Mouse (Mus musculus): ENCODE results near the gene Eif4a1. TPM values are rescaled to one million over a fixed set of nuclear protein-coding genes. Genes with fewer than 3 reads are reported as not detected.
A peak's percentile ranks its signal among the peaks of the same experiment; 100 is the strongest.

Gene Eif4a1
- polyA plus RNA-seq, 1 experiment from 2014 or later: 481 TPM

MicroRNAs within 50 kb of the gene (microRNA counts, 519-probe panel; counts per million panel counts)
- microRNA mmu-miR-1934 (not detected), microRNA mmu-miR-467f (2,799 counts per million, percentile 10 among the panel's probes with 10 or more counts)

Small RNAs within 50 kb of the gene (microRNA-seq; reads per million reads assigned to microRNA genes)
- gene Mir1934 (10.1 reads per million, percentile 24 among the genes with 10 or more reads in this experiment), gene Mir467f (not detected)

Other genes with a start within 250 kb of the Eif4a1 start
- 0.18 and 0.95 TPM in 2 replicates for gene Dnah2, start 123.3 kb downstream of the Eif4a1 start, polyA plus RNA-seq (2016; fragmentation: Nextera tagmentation; extraction: Ambion mirVana)
- gene Efnb3, start 112.2 kb downstream of the Eif4a1 start, polyA plus RNA-seq (2016; fragmentation: Nextera tagmentation; extraction: Ambion mirVana): 61.0 and 89.9 TPM in 2 replicates
- gene Wrap53, start 92.2 kb downstream of the Eif4a1 start, polyA plus RNA-seq (2016; fragmentation: Nextera tagmentation; extraction: Ambion mirVana): 27.2 and 32.4 TPM in 2 replicates
- 104 and 161 TPM in 2 replicates for gene Trp53, start 92.1 kb downstream of the Eif4a1 start, polyA plus RNA-seq (2016; fragmentation: Nextera tagmentation; extraction: Ambion mirVana)
- 15.6 and 24.1 TPM in 2 replicates for gene Atp1b2, start 66.5 kb downstream of the Eif4a1 start, polyA plus RNA-seq (2016; fragmentation: Nextera tagmentation; extraction: Ambion mirVana)
- 0.25 and 7.5 TPM in 2 replicates for gene Shbg, start 54.5 kb downstream of the Eif4a1 start, polyA plus RNA-seq (2016; fragmentation: Nextera tagmentation; extraction: Ambion mirVana)
- gene Sat2, start 50.4 kb downstream of the Eif4a1 start, polyA plus RNA-seq (2016; fragmentation: Nextera tagmentation; extraction: Ambion mirVana): 18.8 and 21.8 TPM in 2 replicates
- gene Fxr2, start 39.4 kb downstream of the Eif4a1 start, polyA plus RNA-seq (2016; fragmentation: Nextera tagmentation; extraction: Ambion mirVana): 31.5 and 44.7 TPM in 2 replicates
- 0.15 TPM in 1 of 2 replicates, not detected in the other for gene Sox15, start 17.1 kb downstream of the Eif4a1 start, polyA plus RNA-seq (2016; fragmentation: Nextera tagmentation; extraction: Ambion mirVana)
- 62.1 and 63.7 TPM in 2 replicates for gene Mpdu1, start 9.8 kb downstream of the Eif4a1 start, polyA plus RNA-seq (2016; fragmentation: Nextera tagmentation; extraction: Ambion mirVana)
- 2.0 and 4.4 TPM in 2 replicates for gene Cd68, start 6.3 kb downstream of the Eif4a1 start, polyA plus RNA-seq (2016; fragmentation: Nextera tagmentation; extraction: Ambion mirVana)
- 95.3 and 108 TPM in 2 replicates for gene Senp3, start 9.7 kb upstream of the Eif4a1 start, polyA plus RNA-seq (2016; fragmentation: Nextera tagmentation; extraction: Ambion mirVana)
- 0.25 TPM in 1 of 2 replicates, not detected in the other for gene Tnfsf13, start 13.4 kb upstream of the Eif4a1 start, polyA plus RNA-seq (2016; fragmentation: Nextera tagmentation; extraction: Ambion mirVana)
- gene Tnfsf12, start 23.4 kb upstream of the Eif4a1 start, polyA plus RNA-seq (2016; fragmentation: Nextera tagmentation; extraction: Ambion mirVana): 3.0 and 4.7 TPM in 2 replicates
- 1.8 and 2.2 TPM in 2 replicates for gene Tnfsfm13, start 23.7 kb upstream of the Eif4a1 start, polyA plus RNA-seq (2016; fragmentation: Nextera tagmentation; extraction: Ambion mirVana)
- gene Polr2a, start 86.2 kb upstream of the Eif4a1 start, polyA plus RNA-seq (2016; fragmentation: Nextera tagmentation; extraction: Ambion mirVana): 24.9 and 29.6 TPM in 2 replicates
- 0.16 TPM in 1 of 2 replicates, not detected in the other for gene Slc35g3, start 89.5 kb upstream of the Eif4a1 start, polyA plus RNA-seq (2016; fragmentation: Nextera tagmentation; extraction: Ambion mirVana)
- 1.7 and 2.4 TPM in 2 replicates for gene Zbtb4, start 93.5 kb upstream of the Eif4a1 start, polyA plus RNA-seq (2016; fragmentation: Nextera tagmentation; extraction: Ambion mirVana)
- gene Chrnb1, start 123.5 kb upstream of the Eif4a1 start, polyA plus RNA-seq (2016; fragmentation: Nextera tagmentation; extraction: Ambion mirVana): 3.9 and 4.9 TPM in 2 replicates
- 0.97 and 1.1 TPM in 2 replicates for gene Fgf11, start 129.4 kb upstream of the Eif4a1 start, polyA plus RNA-seq (2016; fragmentation: Nextera tagmentation; extraction: Ambion mirVana)
- gene Tmem102, start 133.2 kb upstream of the Eif4a1 start, polyA plus RNA-seq (2016; fragmentation: Nextera tagmentation; extraction: Ambion mirVana): 1.5 and 1.8 TPM in 2 replicates
- not detected in 2 replicates for gene Gm39566, start 142.9 kb upstream of the Eif4a1 start, polyA plus RNA-seq (2016; fragmentation: Nextera tagmentation; extraction: Ambion mirVana)
- 0.08 TPM in 1 of 2 replicates, not detected in the other for gene Spem2, start 146.0 kb upstream of the Eif4a1 start, polyA plus RNA-seq (2016; fragmentation: Nextera tagmentation; extraction: Ambion mirVana)
- gene Spem1, start 149.8 kb upstream of the Eif4a1 start, polyA plus RNA-seq (2016; fragmentation: Nextera tagmentation; extraction: Ambion mirVana): not detected in 2 replicates
- 1.3 and 3.7 TPM in 2 replicates for gene Nlgn2, start 165.4 kb upstream of the Eif4a1 start, polyA plus RNA-seq (2016; fragmentation: Nextera tagmentation; extraction: Ambion mirVana)
- 294 and 327 TPM in 2 replicates for gene Tmem256, start 166.1 kb upstream of the Eif4a1 start, polyA plus RNA-seq (2016; fragmentation: Nextera tagmentation; extraction: Ambion mirVana)
- gene Plscr3, start 174.0 kb upstream of the Eif4a1 start, polyA plus RNA-seq (2016; fragmentation: Nextera tagmentation; extraction: Ambion mirVana): 72.7 and 74.5 TPM in 2 replicates
- gene Tnk1, start 186.3 kb upstream of the Eif4a1 start, polyA plus RNA-seq (2016; fragmentation: Nextera tagmentation; extraction: Ambion mirVana): 0.28 and 1.2 TPM in 2 replicates
- not detected in 2 replicates for gene Tmem95, start 205.6 kb upstream of the Eif4a1 start, polyA plus RNA-seq (2016; fragmentation: Nextera tagmentation; extraction: Ambion mirVana)
- gene Kctd11, start 209.0 kb upstream of the Eif4a1 start, polyA plus RNA-seq (2016; fragmentation: Nextera tagmentation; extraction: Ambion mirVana): 5.0 and 6.2 TPM in 2 replicates
- gene Acap1, start 223.1 kb upstream of the Eif4a1 start, polyA plus RNA-seq (2016; fragmentation: Nextera tagmentation; extraction: Ambion mirVana): 10.6 and 16.2 TPM in 2 replicates
- 5.5 and 8.7 TPM in 2 replicates for gene 2810408A11Rik, start 228.6 kb upstream of the Eif4a1 start, polyA plus RNA-seq (2016; fragmentation: Nextera tagmentation; extraction: Ambion mirVana)
- 8.3 and 12.7 TPM in 2 replicates for gene Neurl4, start 228.6 kb upstream of the Eif4a1 start, polyA plus RNA-seq (2016; fragmentation: Nextera tagmentation; extraction: Ambion mirVana)
- 55.2 and 69.4 TPM in 2 replicates for gene Gps2, start 241.5 kb upstream of the Eif4a1 start, polyA plus RNA-seq (2016; fragmentation: Nextera tagmentation; extraction: Ambion mirVana)
- gene Eif5a, start 249.5 kb upstream of the Eif4a1 start, polyA plus RNA-seq (2016; fragmentation: Nextera tagmentation; extraction: Ambion mirVana): 2,011 and 2,470 TPM in 2 replicates